Mouse (Mus musculus): ENCODE results near the gene Cdc42bpg. TPM values are rescaled to one million over a fixed set of nuclear protein-coding genes. Genes with fewer than 3 reads are reported as not detected.

The Cdc42bpg gene
- polyA plus RNA-seq, 1 experiment from 2014 or later = 0.33 TPM

- H3K36me3 ChIP-seq = peaks cover 66% of the 10 kb centered on the region
- WGBS = 86% methylated on average over 19 of the region's 19 CpGs
- no peak overlapping the region for H3K4me2 ChIP-seq
- no peak for ATAC-seq (ENCODE audit: low FRiP score)
- no peak overlapping the region for H3K9ac ChIP-seq (replicated peaks)
- no peak overlapping the region for H3K4me3 ChIP-seq (replicated peaks)
- peaks cover 22% of the 10 kb centered on the region for H3K4me1 ChIP-seq
- no peaks in the 10 kb centered on the region for H3K27me3 ChIP-seq (replicated peaks)
- no peaks in the 10 kb centered on the region for H3K9me3 ChIP-seq (replicated peaks)
- no peak overlapping the region for H3K27ac ChIP-seq (replicated peaks)
Measured at GRCm38 (mm10) chr19:6343066-6343925, 37.0 kb downstream of the Cdc42bpg start.

- ATAC-seq (ENCODE audit: low FRiP score) = no peak
- Histone ChIP-seq H3K4me3 (replicated peaks) (no peak overlapping the region), H3K4me2 (no peak overlapping the region), H3K36me3 (peaks cover 59% of the 10 kb centered on the region), H3K4me1 (peaks cover 22% of the 10 kb centered on the region), H3K9ac (replicated peaks) (no peak overlapping the region), H3K9me3 (replicated peaks) (no peaks in the 10 kb centered on the region), H3K27me3 (replicated peaks) (no peaks in the 10 kb centered on the region), H3K27ac (replicated peaks) (no peak overlapping the region)
- 89% methylated on average over 5 of the region's 5 CpGs for WGBS
Measured at GRCm38 (mm10) chr19:6343996-6344395, 37.7 kb downstream of the Cdc42bpg start.

GRCm38 (mm10) chr19:6346023-6346422 is 39.8 kb downstream of the Cdc42bpg start:
- no peak overlapping the region for H3K27ac ChIP-seq (replicated peaks)

GRCm38 (mm10) chr19:6346661-6347060 is 40.4 kb downstream of the Cdc42bpg start:
- Histone ChIP-seq H3K27ac (replicated peaks) (no peak overlapping the region), H3K9me3 (replicated peaks) (no peaks in the 10 kb centered on the region), H3K36me3 (peaks cover 62% of the 10 kb centered on the region), H3K4me2 (no peak overlapping the region), H3K9ac (replicated peaks) (no peak overlapping the region), H3K4me3 (replicated peaks) (no peak overlapping the region), H3K4me1 (peaks cover 12% of the 10 kb centered on the region), H3K27me3 (replicated peaks) (no peaks in the 10 kb centered on the region)
- WGBS = 90% methylated on average over 10 of the region's 10 CpGs
- ATAC-seq (ENCODE audit: low FRiP score) = no peak

More at GRCm38 (mm10) chr19:6346023-6346422, 39.8 kb downstream of the Cdc42bpg start:
- Histone ChIP-seq H3K4me1 (peaks cover 12% of the 10 kb centered on the region), H3K4me2 (no peak overlapping the region), H3K27me3 (replicated peaks) (no peaks in the 10 kb centered on the region), H3K36me3 (peaks cover 59% of the 10 kb centered on the region), H3K9ac (replicated peaks) (no peak overlapping the region), H3K4me3 (replicated peaks) (no peak overlapping the region), H3K9me3 (replicated peaks) (no peaks in the 10 kb centered on the region)
- no peak for ATAC-seq (ENCODE audit: low FRiP score)
- 92% methylated on average over 5 of the region's 5 CpGs for WGBS

- H3K36me3 ChIP-seq = peaks cover 61% of the 10 kb centered on the region
- H3K27me3 ChIP-seq (replicated peaks) = no peaks in the 10 kb centered on the region
- 95% methylated on average over 4 of the region's 4 CpGs for WGBS
- H3K4me2 ChIP-seq = no peak overlapping the region
- H3K27ac ChIP-seq (replicated peaks) = no peak overlapping the region
- H3K4me1 ChIP-seq = peaks cover 5% of the 10 kb centered on the region; the same call in 1 of the 2 replicates
- no peak overlapping the region for H3K4me3 ChIP-seq (replicated peaks)
- no peak overlapping the region for H3K9ac ChIP-seq (replicated peaks)
- no peaks in the 10 kb centered on the region for H3K9me3 ChIP-seq (replicated peaks)
- no peak for ATAC-seq (ENCODE audit: low FRiP score)
Measured at GRCm38 (mm10) chr19:6347615-6348014, 41.4 kb downstream of the Cdc42bpg start.

- Histone ChIP-seq H3K4me2 (no peak overlapping the region), H3K36me3 (peaks cover 63% of the 10 kb centered on the region), H3K9ac (replicated peaks) (no peak overlapping the region), H3K4me1 (peaks cover 5% of the 10 kb centered on the region; the same call in 1 of the 2 replicates), H3K27me3 (replicated peaks) (no peaks in the 10 kb centered on the region), H3K27ac (replicated peaks) (no peak overlapping the region), H3K4me3 (replicated peaks) (no peak overlapping the region), H3K9me3 (replicated peaks) (no peaks in the 10 kb centered on the region)
- 65% methylated on average over 9 of the region's 9 CpGs for WGBS
- ATAC-seq (ENCODE audit: low FRiP score) = no peak
Measured at GRCm38 (mm10) chr19:6348717-6349116, 42.5 kb downstream of the Cdc42bpg start.

- H3K4me2 ChIP-seq = no peak overlapping the region
- H3K27ac ChIP-seq (replicated peaks) = 0 out of 2 replicates have a peak overlapping the region, but pooled peaks have one; percentile 15
- no peak overlapping the region for H3K4me3 ChIP-seq (replicated peaks)
- H3K27me3 ChIP-seq (replicated peaks) = no peaks in the 10 kb centered on the region
- no peak for ATAC-seq (ENCODE audit: low FRiP score)
- WGBS = 38% methylated on average over 14 of the region's 14 CpGs
- peaks cover 63% of the 10 kb centered on the region for H3K36me3 ChIP-seq
- H3K9ac ChIP-seq (replicated peaks) = no peak overlapping the region
- peaks cover 5% of the 10 kb centered on the region; the same call in 1 of the 2 replicates for H3K4me1 ChIP-seq
- H3K9me3 ChIP-seq (replicated peaks) = no peaks in the 10 kb centered on the region
Measured at GRCm38 (mm10) chr19:6349215-6349983, 43.1 kb downstream of the Cdc42bpg start.

- WGBS = 68% methylated on average over 14 of the region's 14 CpGs
Measured at GRCm38 (mm10) chr19:6351431-6352106, 45.3 kb downstream of the Cdc42bpg start.

GRCm38 (mm10) chr19:6352107-6352505 is 45.9 kb downstream of the Cdc42bpg start:
- WGBS = 94% methylated on average over 2 of the region's 2 CpGs
- no peaks in the 10 kb centered on the region for H3K9me3 ChIP-seq (replicated peaks)
- no peak overlapping the region for H3K9ac ChIP-seq (replicated peaks)
- peaks cover 43% of the 10 kb centered on the region for H3K36me3 ChIP-seq
- H3K27me3 ChIP-seq (replicated peaks) = no peaks in the 10 kb centered on the region
- no peak for ATAC-seq (ENCODE audit: low FRiP score)
- H3K4me3 ChIP-seq (replicated peaks) = no peak overlapping the region
- no peak overlapping the region for H3K4me2 ChIP-seq
- H3K27ac ChIP-seq (replicated peaks) = no peak overlapping the region
- H3K4me1 ChIP-seq = peaks cover 5% of the 10 kb centered on the region; the same call in 1 of the 2 replicates

More at GRCm38 (mm10) chr19:6351431-6352106, 45.3 kb downstream of the Cdc42bpg start:
- no peak for ATAC-seq (ENCODE audit: low FRiP score)
- Histone ChIP-seq H3K9ac (replicated peaks) (no peak overlapping the region), H3K4me1 (peaks cover 5% of the 10 kb centered on the region; the same call in 1 of the 2 replicates), H3K36me3 (peaks cover 48% of the 10 kb centered on the region), H3K27me3 (replicated peaks) (no peaks in the 10 kb centered on the region), H3K4me2 (no peak overlapping the region), H3K4me3 (replicated peaks) (no peak overlapping the region), H3K9me3 (replicated peaks) (no peaks in the 10 kb centered on the region), H3K27ac (replicated peaks) (no peak overlapping the region)

GRCm38 (mm10) chr19:6354030-6354429 is 47.8 kb downstream of the Cdc42bpg start:
- no peaks in the 10 kb centered on the region for H3K9me3 ChIP-seq (replicated peaks)
- H3K9ac ChIP-seq (replicated peaks) = no peak overlapping the region
- 0 out of 2 replicates have a peak, but pooled peaks have one; percentile 25 for ATAC-seq (ENCODE audit: low FRiP score)
- H3K27me3 ChIP-seq (replicated peaks) = no peaks in the 10 kb centered on the region
- no peak overlapping the region for H3K27ac ChIP-seq (replicated peaks)
- peaks cover 35% of the 10 kb centered on the region for H3K36me3 ChIP-seq
- WGBS = 85% methylated on average over 7 of the region's 7 CpGs
- H3K4me3 ChIP-seq (replicated peaks) = no peak overlapping the region
- H3K4me2 ChIP-seq = no peak overlapping the region
- peaks cover 5% of the 10 kb centered on the region; the same call in 1 of the 2 replicates for H3K4me1 ChIP-seq

- no peaks in the 10 kb centered on the region for H3K27me3 ChIP-seq (replicated peaks)
- H3K4me3 ChIP-seq (replicated peaks) = no peak overlapping the region
- no peak overlapping the region for H3K27ac ChIP-seq (replicated peaks)
- WGBS = 98% methylated on average over 3 of the region's 3 CpGs
- no peaks in the 10 kb centered on the region for H3K9me3 ChIP-seq (replicated peaks)
- no peak for ATAC-seq (ENCODE audit: low FRiP score)
- H3K36me3 ChIP-seq = peaks cover 7% of the 10 kb centered on the region
- H3K4me2 ChIP-seq = no peak overlapping the region
- peaks cover 23% of the 10 kb centered on the region for H3K4me1 ChIP-seq
- no peak overlapping the region for H3K9ac ChIP-seq (replicated peaks)
Measured at GRCm38 (mm10) chr19:6361291-6361690, 55.0 kb downstream of the Cdc42bpg start.
